Mouse (Mus musculus) heart, adult 2 months (tissue): ENCODE results near the gene Gsk3a. TPM values are rescaled to one million over a fixed set of nuclear protein-coding genes. Genes with fewer than 3 reads are reported as not detected.

Source experiments
- DNase-seq, 2 experiments: peaks; one replicate each; pipeline ENCODE4 v3.0.0; 2021
- H3K27ac ChIP-seq: fragments of 200-600 bp; 2 replicates; pipeline ENCODE4 v1.8.1; 2022
- H3K27me3 ChIP-seq: fragments of 200-500 bp; 2 replicates; pipeline ENCODE4 v1.6.1; 2012; ENCODE audit warnings: mild to moderate bottlenecking, low read length, inconsistent platforms, mixed read lengths; ENCODE audit not compliant: control insufficient read depth, insufficient read depth
- H3K36me3 ChIP-seq: fragments of 200-500 bp; 2 replicates; pipeline ENCODE4 v1.6.1; 2012; ENCODE audit warnings: low read length, inconsistent platforms; ENCODE audit not compliant: control insufficient read depth, insufficient read depth
- H3K4me1 ChIP-seq: fragments of 200-500 bp; 2 replicates; pipeline ENCODE4 v1.6.1; 2011; ENCODE audit warnings: low read length; ENCODE audit not compliant: control insufficient read depth, insufficient read depth
- H3K4me3 ChIP-seq: fragments of 200-600 bp; 2 replicates; pipeline ENCODE4 v1.8.1; 2022
- H3K79me2 ChIP-seq: fragments of 200-500 bp; replicated peaks from 2 replicates; pipeline ENCODE4 v1.6.1; 2012; ENCODE audit warnings: mild to moderate bottlenecking, inconsistent platforms, low read length, moderate library complexity, mixed read lengths; ENCODE audit not compliant: control insufficient read depth, insufficient read depth
- H3K9ac ChIP-seq: fragments of 200-500 bp; 2 replicates; pipeline ENCODE4 v1.6.1; 2012; ENCODE audit warnings: low read depth, mild to moderate bottlenecking, control low read depth, inconsistent platforms, low read length, mixed read lengths
- CTCF ChIP-seq: fragments of 200-600 bp; IDR thresholded peaks from 2 replicates; pipeline ENCODE4 v1.8.1; 2022; ENCODE audit warnings: antibody characterized with exemption, mild to moderate bottlenecking, moderate library complexity
- EP300 ChIP-seq: fragments of 200-500 bp; IDR thresholded peaks from 2 replicates; pipeline ENCODE4 v1.6.1; 2011; ENCODE audit warnings: low read depth, low read length, control low read depth; ENCODE audit not compliant: insufficient read depth
- POLR2A ChIP-seq: fragments of 200-500 bp; IDR thresholded peaks from 2 replicates; pipeline ENCODE4 v1.6.1; 2011; ENCODE audit warnings: mild to moderate bottlenecking, low read depth, low read length, control low read depth; ENCODE audit not compliant: insufficient read depth
- WGBS: fragments of 180-500 bp; shearing (Covaris S2); methylation state at CpG from one replicate; pipeline ENCODE4 v1.1.7; 2018; 5-methylcytosine and 5-hydroxymethylcytosine counted together
- intact Hi-C: fragments of 180-260 bp; cut with DNase I; formaldehyde crosslinking; loops from one replicate; pipeline ENCODE4 v1.15.1; 2025
- polyA plus RNA-seq: library from polyadenylated mRNA; depleted of rRNA; stranded (reverse); fragments of >200 nt; gene quantifications from 2 replicates; pipeline ENCODE4 v1.2.3, GENCODE M21; 2012
- total RNA-seq, 2 experiments: library from RNA; stranded (reverse); gene quantifications; 2 replicates each; pipeline ENCODE4 v1.2.3; 2021

The Gsk3a gene
- total and polyA plus RNA-seq, 3 experiments: 61.7 to 105 (median 69.4) TPM

DNA sequence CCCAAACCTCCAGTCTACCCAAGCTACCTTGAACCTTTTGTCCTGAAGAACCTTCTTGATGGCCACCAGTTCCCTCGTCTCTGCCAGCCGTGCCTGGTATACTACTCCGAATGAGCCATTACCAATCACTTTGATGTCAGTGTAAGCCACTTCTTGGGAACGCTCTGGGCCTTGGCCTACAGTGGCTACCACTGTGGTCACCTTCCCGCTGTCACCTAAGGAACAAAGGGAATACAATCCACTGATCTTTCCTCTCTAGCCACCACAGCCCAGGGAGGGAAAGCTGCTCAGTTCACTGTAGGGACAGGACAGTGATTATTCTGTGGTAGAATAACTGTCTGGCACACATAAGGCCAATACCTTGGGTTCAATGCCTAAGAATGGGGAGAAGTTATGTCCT is 2.1 kb downstream of the Gsk3a start:
- 91% methylated on average over 5 of the region's 5 CpGs for WGBS
- DNase-seq: no peak
- Histone ChIP-seq H3K27me3 (no peaks in the 10 kb centered on the region), H3K4me1 (peaks cover 5% of the 10 kb centered on the region), H3K79me2 (no peaks in the 10 kb centered on the region; the same call in 1 of the 2 replicates), H3K4me3 (no peak overlapping the region), H3K36me3 (no peaks in the 10 kb centered on the region), H3K27ac (no peak overlapping the region), H3K9ac (no peak overlapping the region)
- no peak for TF ChIP-seq POLR2A
- no peak for TF ChIP-seq CTCF
- TF ChIP-seq EP300: no peak
- intact Hi-C loops: loop anchor here (5.0 to 10.0 kb wide), 2 partner anchors 263 to 351 kb away; partner anchors contain the start of genes Rabac1 and Rps19

DNA sequence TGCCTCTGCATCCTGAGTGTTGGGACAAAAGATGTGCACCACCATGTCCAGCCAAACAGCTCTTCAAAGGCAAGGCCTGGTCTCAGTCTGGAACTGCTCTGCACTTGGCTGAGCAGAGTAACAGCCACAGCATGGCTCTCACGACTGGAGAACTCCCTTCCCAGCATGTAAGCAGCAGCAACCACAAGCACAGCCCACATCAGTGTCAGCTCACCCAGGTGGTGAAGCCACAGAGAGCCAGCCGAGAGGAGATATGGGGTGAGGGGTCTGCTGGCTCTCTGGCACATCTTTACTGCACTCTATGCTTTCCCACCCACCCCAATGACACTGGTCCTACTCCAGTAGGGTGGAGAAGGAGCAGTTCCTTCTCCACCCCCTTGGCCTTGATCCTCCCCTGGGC is 4.6 kb downstream of the Gsk3a start:
- intact Hi-C loops: loop anchor here (10.0 kb wide), 1 partner anchor 348 kb away; the partner anchor contains the start of gene Rps19
- TF ChIP-seq POLR2A (no peak), EP300 (no peak), CTCF (no peak)
- no peak overlapping the region for H3K9ac ChIP-seq
- no peak overlapping the region for H3K27ac ChIP-seq
- no peaks in the 10 kb centered on the region; the same call in 1 of the 2 replicates for H3K79me2 ChIP-seq
- no peaks in the 10 kb centered on the region for H3K36me3 ChIP-seq
- no peak overlapping the region for H3K4me3 ChIP-seq
- no peak for DNase-seq
- 79% methylated on average over 2 of the region's 2 CpGs for WGBS
- H3K4me1 ChIP-seq: peaks cover 2% of the 10 kb centered on the region
- H3K27me3 ChIP-seq: no peaks in the 10 kb centered on the region

DNA sequence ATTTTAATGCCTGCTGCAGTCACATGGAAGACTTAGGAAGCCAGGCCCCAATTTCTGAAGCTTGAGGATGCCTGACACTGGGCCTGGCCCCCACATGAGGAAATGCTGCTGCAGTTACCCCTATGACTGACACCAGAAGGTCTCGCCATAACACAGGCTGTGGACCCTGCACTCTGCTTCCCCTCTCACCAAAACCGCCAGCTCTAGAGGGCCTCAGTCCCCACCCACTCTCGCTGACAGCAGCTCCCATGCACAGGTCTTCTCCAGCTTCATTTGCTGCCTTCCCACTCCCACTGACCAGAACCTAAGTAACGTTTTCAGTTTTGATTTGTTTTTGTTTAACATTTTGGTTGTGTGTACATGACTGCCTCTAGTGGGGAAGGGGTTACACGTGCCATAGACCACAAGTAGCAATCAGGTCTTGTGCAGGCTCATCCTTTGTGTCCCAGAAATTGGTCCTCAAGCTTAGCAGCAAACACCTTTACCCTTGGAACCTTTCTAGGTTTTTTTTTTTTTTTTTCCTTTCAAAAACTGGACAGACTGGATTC is 5.5 kb downstream of the Gsk3a start:
- no peaks in the 10 kb centered on the region for H3K27me3 ChIP-seq
- TF ChIP-seq POLR2A: no peak
- no peak for TF ChIP-seq CTCF
- no peak for TF ChIP-seq EP300
- DNase-seq: no peak
- H3K4me1 ChIP-seq: peaks cover 2% of the 10 kb centered on the region
- H3K36me3 ChIP-seq: no peaks in the 10 kb centered on the region; the same call in 1 of the 2 replicates
- no peak overlapping the region for H3K9ac ChIP-seq
- H3K27ac ChIP-seq: no peak overlapping the region
- no peak overlapping the region for H3K4me3 ChIP-seq
- WGBS: 60% methylated on average over 5 of the region's 5 CpGs
- no peaks in the 10 kb centered on the region; the same call in 1 of the 2 replicates for H3K79me2 ChIP-seq
- intact Hi-C loops: loop anchor here (10.0 kb wide), 1 partner anchor 347 kb away; the partner anchor contains the start of gene Rps19

DNA sequence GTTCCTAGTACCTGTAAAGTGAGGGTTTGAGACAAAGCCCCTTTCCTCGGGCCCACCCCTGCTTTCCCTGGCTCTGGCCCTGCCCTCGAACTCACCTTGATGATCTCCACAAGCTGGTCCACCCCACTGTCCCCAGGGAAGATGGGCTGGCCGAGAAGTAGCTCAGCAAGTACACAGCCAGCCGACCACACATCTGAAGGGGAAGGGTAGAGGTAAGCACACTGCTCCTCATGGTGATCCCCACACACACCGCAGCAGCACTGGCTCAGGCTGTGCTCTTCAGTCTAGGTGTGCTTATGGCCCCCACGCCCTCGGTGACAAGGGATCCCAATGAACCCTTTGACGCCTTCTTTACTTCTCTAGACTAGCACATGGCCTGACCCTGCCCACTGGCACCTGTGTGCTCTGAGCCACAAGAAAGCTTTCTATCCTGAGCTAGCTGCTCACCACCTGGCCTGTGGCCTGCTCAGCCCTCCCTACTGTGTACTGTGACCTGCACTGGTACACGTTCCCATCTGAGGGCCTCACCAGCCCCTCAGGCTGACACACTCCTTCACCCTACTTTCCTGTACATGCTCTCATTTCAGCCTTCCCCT is 6.9 kb downstream of the Gsk3a start:
- Histone ChIP-seq H3K4me3 (no peak overlapping the region), H3K9ac (no peak overlapping the region), H3K36me3 (no peaks in the 10 kb centered on the region; the same call in 1 of the 2 replicates), H3K27me3 (no peaks in the 10 kb centered on the region), H3K4me1 (no peaks in the 10 kb centered on the region; the same call in 1 of the 2 replicates), H3K79me2 (no peaks in the 10 kb centered on the region; the same call in 1 of the 2 replicates), H3K27ac (no peak overlapping the region)
- intact Hi-C loops: loop anchor here (10.0 kb wide), 1 partner anchor 346 kb away; the partner anchor contains the start of gene Rps19
- TF ChIP-seq EP300 (no peak), POLR2A (no peak), CTCF (no peak)
- WGBS: 76% methylated on average over 9 of the region's 9 CpGs
- no peak for DNase-seq

DNA sequence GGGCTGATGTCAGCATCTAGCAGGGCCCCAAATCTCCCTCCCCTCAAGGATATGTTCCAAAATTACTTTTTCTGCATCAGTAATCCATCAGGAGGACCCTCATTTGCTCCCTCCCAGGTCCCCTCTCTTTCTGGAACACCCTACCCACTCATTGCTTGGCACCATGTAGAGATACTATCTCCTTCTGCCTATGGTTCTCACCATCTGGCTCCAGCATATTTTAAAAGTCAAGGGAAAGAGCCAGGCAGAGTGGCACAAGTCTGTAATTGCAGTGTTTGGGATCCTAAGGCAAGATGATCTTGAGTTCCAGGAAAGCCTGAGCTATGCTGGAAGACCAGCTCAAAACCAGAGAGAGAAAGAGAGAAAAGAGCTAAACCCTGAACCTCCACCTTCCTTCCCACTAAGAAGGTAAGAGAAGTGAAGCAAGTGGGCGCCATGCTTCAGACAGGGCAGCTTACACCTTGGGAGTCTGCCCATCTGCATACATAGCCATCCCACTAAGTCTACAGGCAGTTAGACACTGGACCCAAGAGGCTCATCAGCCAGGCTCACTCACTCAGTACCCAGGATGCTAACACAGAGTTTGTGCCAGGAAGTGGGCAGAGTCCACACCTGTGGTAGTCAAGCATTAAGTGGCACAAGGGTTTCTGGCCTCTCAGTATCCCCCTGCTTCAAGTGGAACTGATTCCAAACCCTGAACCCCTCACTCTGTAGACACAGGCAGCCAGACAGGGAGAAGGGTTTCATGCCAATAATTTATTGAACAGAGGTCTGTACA is 9.9 kb downstream of the Gsk3a start:
- intact Hi-C loops: no loop called here
- peaks cover 3% of the 10 kb centered on the region; the same call in 1 of the 2 replicates for H3K79me2 ChIP-seq
- TF ChIP-seq POLR2A: no peak
- no peak for TF ChIP-seq EP300
- TF ChIP-seq CTCF: no peak
- no peak for DNase-seq
- no peaks in the 10 kb centered on the region for H3K27me3 ChIP-seq
- H3K4me3 ChIP-seq: no peak overlapping the region
- H3K4me1 ChIP-seq: no peaks in the 10 kb centered on the region; the same call in 1 of the 2 replicates
- 85% methylated on average over 1 of the region's 1 CpGs for WGBS
- H3K9ac ChIP-seq: no peak overlapping the region
- H3K36me3 ChIP-seq: no peaks in the 10 kb centered on the region; the same call in 1 of the 2 replicates
- H3K27ac ChIP-seq: no peak overlapping the region

DNA sequence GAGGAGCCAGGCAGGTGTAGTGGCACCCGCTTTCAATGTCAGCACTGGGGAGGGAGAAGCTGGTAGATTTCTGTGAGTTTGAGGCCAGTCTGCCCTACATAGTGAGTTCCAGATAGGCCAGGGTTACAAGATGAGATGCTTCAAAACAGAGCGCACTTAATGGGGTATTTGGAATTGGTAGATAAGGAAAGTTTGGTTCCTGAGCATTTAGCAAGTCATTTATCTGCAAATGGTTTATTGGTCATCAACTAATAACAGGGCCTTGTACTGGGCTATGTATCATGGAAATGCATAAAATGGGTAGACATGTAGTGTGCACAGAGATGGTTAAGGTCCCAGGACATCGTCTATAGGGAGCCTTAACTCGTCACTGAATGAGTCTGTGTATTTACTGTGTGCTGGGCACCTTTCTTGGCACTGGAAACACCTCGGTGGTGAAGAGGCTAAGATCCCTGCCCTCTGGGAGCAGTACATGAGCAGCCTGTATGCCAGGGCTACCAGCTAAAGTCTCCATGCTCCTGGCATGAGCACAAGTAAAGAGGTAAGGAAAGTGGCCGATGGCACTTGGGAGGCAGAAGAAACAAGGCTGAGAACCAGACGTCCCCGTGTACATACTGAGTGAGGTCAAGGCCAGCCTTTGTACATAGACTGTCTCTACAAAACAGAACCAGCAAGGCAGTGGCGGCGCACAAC is 15.2 kb downstream of the Gsk3a start:
- no peaks in the 10 kb centered on the region; the same call in 1 of the 2 replicates for H3K36me3 ChIP-seq
- H3K4me1 ChIP-seq: peaks cover 9% of the 10 kb centered on the region
- TF ChIP-seq CTCF (no peak), POLR2A (no peak), EP300 (no peak)
- intact Hi-C loops: loop anchor here (1.0 to 5.0 kb wide), 2 partner anchors 15 to 395 kb away; partner anchors contain the start of genes Dmac2, Erich4 and Gsk3a
- no peak overlapping the region for H3K9ac ChIP-seq
- peak overlapping the region; percentile 89; the same call in 1 of the 2 replicates for H3K4me3 ChIP-seq
- H3K27ac ChIP-seq: no peak overlapping the region
- no peaks in the 10 kb centered on the region for H3K27me3 ChIP-seq
- peaks cover 6% of the 10 kb centered on the region for H3K79me2 ChIP-seq
- DNase-seq: no peak
- WGBS: 79% methylated on average over 10 of the region's 10 CpGs
